Mouse (Mus musculus): ENCODE measurements at regions not wholly inside any gene's neighbourhood (a gene's known extent, or its start where the extent isn't known, plus 50 kb on each side); places are given as distances from the start of the nearest gene placed in this dataset.

DNA sequence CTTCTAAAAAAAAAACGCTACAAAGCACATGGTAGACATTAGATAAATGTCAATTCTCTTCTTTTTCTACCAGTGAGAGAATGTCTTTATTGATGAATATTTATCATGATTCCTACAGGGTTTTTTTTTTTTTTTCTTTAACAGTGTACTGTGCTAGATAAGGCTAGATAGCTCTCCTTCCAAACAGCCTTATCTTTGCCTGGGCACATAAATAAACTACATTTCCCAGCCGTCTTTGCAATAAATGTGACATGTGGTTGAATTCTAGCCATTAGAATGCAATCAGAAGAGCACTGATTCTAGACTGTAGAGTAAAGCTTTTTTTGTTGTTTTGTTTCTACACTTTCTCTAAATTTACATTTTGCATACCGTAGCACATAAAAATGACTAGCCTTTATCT lies 177.9 kb downstream of the Fam124b start:
- TF ChIP-seq CTCF (conservative IDR thresholded peaks at IDR 0.05; ENCODE audit: insufficient read depth, insufficient read length, low read depth, low read length) (no peak), POLR2A (IDR thresholded peaks at IDR 0.05; ENCODE audit: low read depth, low read length) (no peak)

All from kidney, adult 2 months (tissue).